ENCODE assay signal across 34 mouse cellular contexts in the genomic region with DNA sequence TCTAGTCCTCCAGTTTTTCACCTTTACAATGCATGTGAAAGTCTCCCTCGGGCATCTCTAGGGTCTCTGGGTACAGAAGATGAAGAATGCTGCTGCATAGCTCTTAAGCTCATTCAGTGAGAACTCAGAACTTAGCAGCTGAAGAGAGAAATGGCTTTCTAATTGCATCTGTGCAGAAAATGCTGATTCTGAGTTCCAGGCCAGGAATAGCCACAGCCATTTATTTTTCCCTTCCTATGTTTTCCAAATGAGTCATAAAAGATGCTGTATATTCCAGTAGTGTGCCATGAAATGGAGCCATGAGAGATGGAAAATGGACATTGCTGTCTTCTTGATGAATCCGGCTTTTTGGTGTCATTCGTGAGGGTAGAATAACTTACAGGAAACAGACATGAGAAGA. TPM values are rescaled to one million over a fixed set of nuclear protein-coding genes. Genes with fewer than 3 reads are reported as not detected.
"Had no signal": no experiment of that assay in that cellular context is flagged by ENCODE, and none has a peak within 500 bp of the region (broad histone marks: within the 10 kb centered on the region; RNA-seq: fewer than 3 reads in every experiment).

No protein-coding gene starts in this region.

- DNase-seq: heart, postnatal 10 days; heart, postnatal 14 days; heart, postnatal 36 days; heart, postnatal 4 days; kidney, adult 11 months; kidney, adult 18-20 months; kidney, adult 2 months; kidney, adult 8-10 months; kidney, adult 9 months; kidney, postnatal 10 days; kidney, postnatal 14 days; kidney, postnatal 25 days; kidney, postnatal 36 days; kidney, postnatal 4 days; layer of hippocampus, adult 9-11 months; layer of hippocampus, postnatal 36 days had no signal

- ATAC-seq: hindbrain, embryonic 16.5 days; hindbrain, postnatal 0 days; inflammation-experienced regulatory T-cells, adult 6 months; intestine, embryonic 15.5 days; intestine, embryonic 16.5 days; intestine, postnatal 0 days had no signal

- H3K9me3 ChIP-seq: heart, embryonic 12.5 days; heart, embryonic 13.5 days; heart, embryonic 15.5 days; hindbrain, embryonic 10.5 days; hindbrain, embryonic 12.5 days; hindbrain, embryonic 13.5 days; hindbrain, embryonic 15.5 days; intestine, embryonic 15.5 days; kidney, embryonic 15.5 days had no signal

- H3K4me1 ChIP-seq: heart, embryonic 15.5 days; hindbrain, embryonic 10.5 days; intestine, embryonic 15.5 days; kidney, embryonic 15.5 days had no signal

- H3K9ac ChIP-seq: heart, embryonic 12.5 days; heart, embryonic 13.5 days; heart, embryonic 15.5 days; hindbrain, embryonic 12.5 days; hindbrain, embryonic 13.5 days; hindbrain, embryonic 14.5 days; hindbrain, embryonic 15.5 days; intestine, embryonic 15.5 days; kidney, embryonic 15.5 days had no signal

- H3K4me3 ChIP-seq: heart, embryonic 12.5 days; heart, embryonic 13.5 days; heart, embryonic 15.5 days; hindbrain, embryonic 10.5 days; hindbrain, embryonic 12.5 days; hindbrain, embryonic 13.5 days; hindbrain, embryonic 15.5 days; intestine, embryonic 15.5 days; kidney, embryonic 15.5 days; layer of hippocampus, adult 2 months had no signal

- H3K27me3 ChIP-seq: heart, embryonic 12.5 days; heart, embryonic 13.5 days; heart, embryonic 15.5 days; hindbrain, embryonic 12.5 days; hindbrain, embryonic 13.5 days; hindbrain, embryonic 15.5 days; intestine, embryonic 15.5 days; kidney, embryonic 15.5 days had no signal

- H3K36me3 ChIP-seq: heart, embryonic 12.5 days; heart, embryonic 13.5 days; heart, embryonic 15.5 days; hindbrain, embryonic 10.5 days; hindbrain, embryonic 12.5 days; hindbrain, embryonic 13.5 days; hindbrain, embryonic 15.5 days; intestine, embryonic 15.5 days; kidney, embryonic 15.5 days had no signal

- H3K4me2 ChIP-seq: heart, embryonic 12.5 days; heart, embryonic 13.5 days; heart, embryonic 15.5 days; hindbrain, embryonic 12.5 days; hindbrain, embryonic 13.5 days; hindbrain, embryonic 14.5 days; hindbrain, embryonic 15.5 days; intestine, embryonic 15.5 days; kidney, embryonic 15.5 days had no signal

- H3K27ac ChIP-seq: heart, embryonic 13.5 days; heart, embryonic 15.5 days; hindbrain, embryonic 10.5 days; hindbrain, embryonic 12.5 days; hindbrain, embryonic 13.5 days; hindbrain, embryonic 14.5 days; hindbrain, embryonic 15.5 days; hindbrain, postnatal 0 days; intestine, embryonic 15.5 days; kidney, embryonic 15.5 days; kidney, postnatal 0 days; layer of hippocampus, adult 2 months had no signal

RNA-seq across cellular contexts. Expression of a gene that starts 21.5 kb away (rescaled TPM):
- total RNA-seq: hematopoietic stem cell, adult 5-6 weeks had no signal
